Mouse (Mus musculus): ENCODE measurements around the gene Bcl2l15.

DNA sequence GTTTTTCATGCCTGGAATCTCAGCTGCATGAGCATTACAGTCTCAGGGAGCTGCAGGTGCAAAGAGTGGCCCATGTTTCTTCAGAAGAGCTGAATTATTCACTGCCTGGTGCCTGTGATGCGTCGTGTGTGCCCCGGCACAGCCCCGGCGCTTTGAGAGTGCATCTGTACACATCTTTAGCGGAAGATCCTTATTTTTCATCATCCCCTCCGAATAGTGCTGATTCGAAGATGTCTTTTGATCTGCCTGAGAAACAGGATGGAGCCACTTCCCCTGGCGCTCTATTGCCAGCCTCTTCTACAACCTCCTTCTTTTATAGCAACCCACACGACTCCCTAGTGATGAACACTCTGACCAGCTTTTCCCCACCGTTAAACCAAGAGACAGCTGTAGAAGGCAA, 53.5 kb downstream of the Bcl2l15 start:
- no peak for TF ChIP-seq POLR2A (IDR thresholded peaks at IDR 0.05; ENCODE audit: insufficient read length, low read depth)
- TF ChIP-seq E2F4 (IDR thresholded peaks at IDR 0.05; ENCODE audit: insufficient read depth) = no peak
